In the genomic region with DNA sequence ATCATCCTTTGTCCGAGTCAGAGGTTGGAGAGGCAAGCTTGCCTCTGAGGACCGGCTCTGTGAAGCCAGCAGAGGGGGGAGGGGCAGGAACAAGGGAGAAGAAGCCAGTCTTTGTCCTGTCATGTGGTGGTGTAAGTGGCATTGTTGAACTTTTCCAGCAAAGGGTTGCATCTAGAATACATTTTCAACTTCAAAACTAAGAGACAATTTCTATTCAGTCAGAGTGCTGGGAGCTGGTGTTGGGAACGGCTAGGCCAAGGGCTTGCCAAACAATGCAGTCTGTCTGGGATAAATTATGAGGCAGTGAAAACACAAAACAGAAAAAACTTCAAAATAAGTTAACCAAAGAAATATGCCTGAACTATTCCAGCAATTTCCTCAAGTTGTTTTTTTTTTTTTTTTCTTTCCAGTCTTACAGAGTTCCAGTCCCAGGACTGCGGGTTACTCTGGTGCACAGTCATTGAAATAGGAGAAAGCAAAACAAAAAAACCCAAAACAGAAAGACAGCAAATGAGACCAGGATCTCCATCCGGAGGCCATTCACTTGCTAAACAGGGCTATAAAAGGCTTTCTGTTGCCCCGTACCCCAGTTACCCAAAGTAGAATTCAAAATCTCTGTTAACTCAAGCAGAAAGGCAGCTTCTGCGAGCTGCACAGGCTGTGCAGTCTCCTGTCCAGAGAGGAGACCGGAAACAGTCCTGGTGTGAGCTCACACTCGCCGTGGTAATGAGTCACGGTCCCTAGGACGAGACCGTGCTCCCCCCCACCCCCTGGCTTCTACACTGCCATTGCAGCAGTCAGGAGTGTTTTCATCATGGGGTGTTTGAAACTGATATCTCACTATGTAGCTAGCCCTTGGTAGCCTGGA, we compare ENCODE assay signal across 8 mouse cellular contexts.
A peak's percentile ranks its signal among the peaks of the same experiment; 100 is the strongest.
DNase-seq lines count a peak whose midpoint lies in the region; ATAC-seq lines count a peak whose summit lies in the region.

No protein-coding gene starts in this region.

- peaks cover 33% of the 10 kb centered on the region for H3K4me1 ChIP-seq in forebrain, embryonic 13.5 days
- H3K4me1 ChIP-seq in hindbrain, embryonic 12.5 days, result peaks cover 22% of the 10 kb centered on the region
- H3K4me1 ChIP-seq in midbrain, embryonic 16.5 days (ENCODE audit: control insufficient read depth, insufficient read depth, low read length), result no peaks in the 10 kb centered on the region

- peaks cover 3% of the 10 kb centered on the region; the same call in 1 of the 2 replicates for H3K36me3 ChIP-seq in forebrain, embryonic 13.5 days (ENCODE audit: poor library complexity, severe bottlenecking)
- peaks cover 12% of the 10 kb centered on the region for H3K36me3 ChIP-seq in hindbrain, embryonic 12.5 days
- H3K36me3 ChIP-seq in midbrain, embryonic 16.5 days (ENCODE audit: control insufficient read depth, insufficient read depth, low read length), result peaks cover 9% of the 10 kb centered on the region

- 6% methylated on average over 13 of the region's 13 CpGs for WGBS in forebrain, embryonic 13.5 days
- 5% methylated on average over 13 of the region's 13 CpGs for WGBS in hindbrain, embryonic 12.5 days
- WGBS in midbrain, embryonic 16.5 days, result 9% methylated on average over 13 of the region's 13 CpGs

- peak; percentile 91 for DNase-seq in NIH3T3 (ENCODE audit: low read depth)
- peak; percentile 28 for DNase-seq in brain, embryonic 18.5 days (ENCODE audit: low read depth, low spot score)
- DNase-seq in left cerebral cortex, adult 18-20 months (ENCODE audit: low spot score in 2 of 2), result peak; percentile 30 to 50
- DNase-seq in thymus, postnatal 25 days, result no peak
- DNase-seq in spleen, postnatal 36 days (ENCODE audit: low spot score in 2 of 2), result no peak

- H3K27ac ChIP-seq in forebrain, embryonic 13.5 days, result peak overlapping the region; percentile 84
- peak overlapping the region; percentile 88 for H3K27ac ChIP-seq in hindbrain, embryonic 12.5 days
- peak overlapping the region; percentile 62 for H3K27ac ChIP-seq in midbrain, embryonic 16.5 days (ENCODE audit: low read length)

- peak; percentile 78 for ATAC-seq in forebrain, embryonic 13.5 days
- peak; percentile 78 for ATAC-seq in hindbrain, embryonic 12.5 days (ENCODE audit: low FRiP score)
- peak; percentile 70 for ATAC-seq in midbrain, embryonic 16.5 days

- H3K27me3 ChIP-seq in forebrain, embryonic 13.5 days, result no peaks in the 10 kb centered on the region
- no peaks in the 10 kb centered on the region for H3K27me3 ChIP-seq in hindbrain, embryonic 12.5 days
- H3K27me3 ChIP-seq in midbrain, embryonic 16.5 days (ENCODE audit: control insufficient read depth, insufficient read depth, low read depth, low read length), result no peaks in the 10 kb centered on the region

- H3K9ac ChIP-seq in forebrain, embryonic 13.5 days, result no peak overlapping the region
- H3K9ac ChIP-seq in hindbrain, embryonic 12.5 days, result peak overlapping the region; percentile 20; the same call in 1 of the 2 replicates
- H3K9ac ChIP-seq in midbrain, embryonic 16.5 days (ENCODE audit: low read depth, low read length), result no peak overlapping the region

- H3K4me3 ChIP-seq in forebrain, embryonic 13.5 days, result no peak overlapping the region
- no peak overlapping the region for H3K4me3 ChIP-seq in hindbrain, embryonic 12.5 days
- H3K4me3 ChIP-seq in midbrain, embryonic 16.5 days (ENCODE audit: low read depth, low read length), result no peak overlapping the region

- H3K4me2 ChIP-seq in forebrain, embryonic 13.5 days, result no peak overlapping the region; the same call in 1 of the 2 replicates
- H3K4me2 ChIP-seq in hindbrain, embryonic 12.5 days (replicated peaks), result 0 out of 2 replicates have a peak overlapping the region, but pooled peaks have one; percentile 9
- no peak overlapping the region for H3K4me2 ChIP-seq in midbrain, embryonic 16.5 days (ENCODE audit: low read length)

- H3K9me3 ChIP-seq in forebrain, embryonic 13.5 days (replicated peaks), result no peaks in the 10 kb centered on the region
- 0 out of 2 replicates have a peak, but pooled peaks cover 3% of the 10 kb centered on the region for H3K9me3 ChIP-seq in hindbrain, embryonic 12.5 days (replicated peaks)
- no peaks in the 10 kb centered on the region for H3K9me3 ChIP-seq in midbrain, embryonic 16.5 days (replicated peaks; ENCODE audit: control insufficient read depth, low read length, poor library complexity, severe bottlenecking)

Comparison
In these comparisons a context has a peak if more than half of its experiments do, and no peak if none do; other contexts are left out.
1. DNase-seq: peak in NIH3T3 (single experiment), brain, embryonic 18.5 days (single experiment) and left cerebral cortex, adult 18-20 months (2 of 2); none in thymus, postnatal 25 days (single experiment) and spleen, postnatal 36 days (0 of 2).
2. Peak in every context shown above with its lines, with median percentiles within 50 percentile points of each other: ATAC-seq and H3K27ac ChIP-seq.